Mouse (Mus musculus) stomach, postnatal 0 days (tissue): ENCODE data around the gene Slc4a5.

Source experiments
- CTCF ChIP-seq: IDR thresholded peaks from 2 replicates; pipeline ENCODE4 v1.5.1; 2016; ENCODE audit warnings: antibody characterized with exemption, low read depth, mild to moderate bottlenecking, moderate library complexity
- EP300 ChIP-seq: optimal IDR thresholded peaks from 2 replicates; pipeline ENCODE3; 2016; ENCODE audit warnings: antibody characterized with exemption

DNA sequence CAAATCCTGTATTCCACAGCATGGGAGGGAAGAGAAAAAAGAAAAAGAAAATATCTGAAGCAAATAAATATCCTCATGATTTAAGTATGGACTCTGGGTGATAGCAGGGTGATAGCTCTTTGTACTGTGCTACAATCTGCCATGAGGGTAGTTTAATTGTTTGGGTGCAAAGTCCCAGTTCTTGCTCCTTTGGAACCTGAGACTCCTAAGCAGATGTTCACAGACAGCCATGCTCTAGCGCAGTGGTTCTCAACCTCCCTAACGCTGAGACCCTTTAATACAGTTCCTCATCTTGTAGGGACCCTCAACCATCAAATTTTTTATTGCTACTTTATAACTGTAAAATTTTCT lies 11.6 kb upstream of the Slc4a5 start:
- no peak for TF ChIP-seq CTCF
- TF ChIP-seq EP300 = no peak
